ENCODE assay signal across 15 mouse cellular contexts in the genomic region with DNA sequence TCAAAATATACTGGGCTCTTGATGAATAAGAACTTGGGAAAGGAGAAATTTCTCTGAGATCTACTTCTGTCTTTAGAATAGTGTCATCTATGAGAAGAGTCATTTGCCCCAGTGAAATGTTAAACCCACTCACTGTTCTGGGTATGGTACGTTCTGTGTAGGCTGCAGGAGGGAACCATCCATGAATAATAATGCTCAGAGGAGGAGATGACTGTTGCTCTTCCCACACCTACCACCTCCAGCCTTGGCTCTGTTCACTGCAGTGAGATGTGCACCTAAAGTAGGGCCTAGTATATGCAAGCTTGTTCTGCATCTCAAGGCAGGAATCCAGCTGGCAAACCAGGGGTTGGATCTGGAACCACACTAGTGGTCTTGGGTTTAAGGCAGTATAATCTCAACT.
A peak's percentile ranks its signal among the peaks of the same experiment; 100 is the strongest.
DNase-seq lines count a peak whose midpoint lies in the region.
"Had no signal": no experiment of that assay in that cellular context is flagged by ENCODE, and none has a peak within 500 bp of the region (broad histone marks: within the 10 kb centered on the region; RNA-seq: fewer than 3 reads in every experiment).

No protein-coding gene starts in this region.

- DNase-seq in layer of hippocampus, adult 18-20 months (ENCODE audit: low spot score in 2 of 2), result peak; percentile 70 to 86
- DNase-seq in layer of hippocampus, postnatal 10 days (ENCODE audit: low spot score in 2 of 2), result no peak
- DNase-seq in brain, adult 2 months (ENCODE audit: low read depth, low spot score), result peak; percentile 93
- DNase-seq in layer of hippocampus, adult 8-10 months (ENCODE audit: low spot score in 2 of 2), result peak; percentile 61
- DNase-seq in left cerebral cortex, postnatal 25 days (ENCODE audit: low spot score in 2 of 2), result peak; percentile 54 to 94
- no peak for DNase-seq in cerebellum, postnatal 14 days
- no peak for DNase-seq in embryo, embryonic 11 days
- DNase-seq: cerebellum, adult 2 months; gastrocnemius, adult 2 months; heart, postnatal 14 days; kidney, adult 8-10 months; kidney, postnatal 14 days; lung, adult 2 months; midbrain, embryonic 14.5 days; thymus, postnatal 4 days had no signal

- intact Hi-C loops in left cerebral cortex, postnatal 25 days (cut with DNase I), result loop anchor here (5.0 to 10.0 kb wide), 3 partner anchors 73 to 171 kb away; no protein-coding TSS in a partner anchor

Comparison
In these comparisons a context has a peak if more than half of its experiments do, and no peak if none do; other contexts are left out.
1. DNase-seq: peak in layer of hippocampus, adult 18-20 months (2 of 2), brain, adult 2 months (single experiment), layer of hippocampus, adult 8-10 months (2 of 2) and left cerebral cortex, postnatal 25 days (2 of 2); none in layer of hippocampus, postnatal 10 days (0 of 2), cerebellum, postnatal 14 days (0 of 2) and embryo, embryonic 11 days (single experiment).